Mouse (Mus musculus) embryonic fibroblast, embryonic 13.5 days (primary cell): ENCODE data around the gene Ahdc1. TPM values are rescaled to one million over a fixed set of nuclear protein-coding genes. Genes with fewer than 3 reads are reported as not detected.
A peak's percentile ranks its signal among the peaks of the same experiment; 100 is the strongest.

Experiments used
- H3K27ac ChIP-seq: 2 replicates; pipeline ENCODE4 v1.5.1; 2012; ENCODE audit warnings: low read length, control low read depth, inconsistent platforms; ENCODE audit not compliant: insufficient read depth
- H3K4me1 ChIP-seq: 2 replicates; pipeline ENCODE4 v1.6.1; 2011; ENCODE audit warnings: low read length; ENCODE audit not compliant: control insufficient read depth, insufficient read depth
- H3K4me3 ChIP-seq: 2 replicates; pipeline ENCODE4 v1.5.1; 2011; ENCODE audit warnings: mild to moderate bottlenecking, control low read depth, low read length; ENCODE audit not compliant: insufficient read depth
- CTCF ChIP-seq: IDR thresholded peaks from 2 replicates; pipeline ENCODE4 v1.5.1; 2011; ENCODE audit warnings: mild to moderate bottlenecking, control low read depth, low read length, moderate library complexity, borderline replicate concordance; ENCODE audit not compliant: insufficient read depth
- POLR2A ChIP-seq: IDR thresholded peaks from 2 replicates; pipeline ENCODE4 v1.6.1; 2011; ENCODE audit warnings: low read depth, mild to moderate bottlenecking, control low read depth, low read length, moderate library complexity
- polyA plus RNA-seq: library from polyadenylated mRNA; stranded (reverse); fragments of >200 nt; gene quantifications from 2 replicates; pipeline ENCODE4 v1.2.4, GENCODE M21; 2011; ENCODE audit warnings: low read depth; ENCODE audit not compliant: missing spikeins, insufficient read length

Ahdc1 gene
- polyA plus RNA-seq, 1 experiment: 46.0 TPM

- H3K4me3 ChIP-seq: no peak overlapping the region
- no peak for TF ChIP-seq CTCF
- TF ChIP-seq POLR2A: no peak
- H3K27ac ChIP-seq: no peak overlapping the region
- peaks cover 5% of the 10 kb centered on the region; the same call in 1 of the 2 replicates for H3K4me1 ChIP-seq
These were observed 95.6 kb downstream of the Ahdc1 start for GRCm38 (mm10) chr4:133106691-133107090.

GRCm38 (mm10) chr4:133107788-133108281 lies 96.8 kb downstream of the Ahdc1 start:
- peak overlapping the region; percentile 92 for H3K27ac ChIP-seq
- TF ChIP-seq CTCF: no peak
- H3K4me1 ChIP-seq: peaks cover 5% of the 10 kb centered on the region; the same call in 1 of the 2 replicates
- no peak overlapping the region for H3K4me3 ChIP-seq

GRCm38 (mm10) chr4:133108481-133109334 lies 97.6 kb downstream of the Ahdc1 start:
- Histone ChIP-seq H3K4me3 (no peak overlapping the region), H3K4me1 (0 out of 2 replicates have a peak, but pooled peaks cover 5% of the 10 kb centered on the region), H3K27ac (peak overlapping the region; percentile 92)
- TF ChIP-seq CTCF (no peak), POLR2A (no peak)

GRCm38 (mm10) chr4:133109335-133109801 lies 98.3 kb downstream of the Ahdc1 start:
- 0 out of 2 replicates have a peak, but pooled peaks cover 5% of the 10 kb centered on the region for H3K4me1 ChIP-seq
- H3K27ac ChIP-seq: peak overlapping the region; percentile 92
- H3K4me3 ChIP-seq: no peak overlapping the region
- TF ChIP-seq POLR2A (no peak), CTCF (no peak)

GRCm38 (mm10) chr4:133112175-133112838 lies 101.2 kb downstream of the Ahdc1 start:
- Histone ChIP-seq H3K27ac (peak overlapping the region; percentile 1; the same call in 1 of the 2 replicates), H3K4me1 (peaks cover 6% of the 10 kb centered on the region; the same call in 1 of the 2 replicates), H3K4me3 (no peak overlapping the region)
- no peak for TF ChIP-seq POLR2A
- TF ChIP-seq CTCF: no peak

- no peak overlapping the region for H3K4me3 ChIP-seq
- peaks cover 6% of the 10 kb centered on the region; the same call in 1 of the 2 replicates for H3K4me1 ChIP-seq
- H3K27ac ChIP-seq: no peak overlapping the region
- TF ChIP-seq POLR2A (no peak), CTCF (no peak)
These were observed 102.4 kb downstream of the Ahdc1 start for GRCm38 (mm10) chr4:133113351-133113882.

GRCm38 (mm10) chr4:133114762-133115161 lies 103.7 kb downstream of the Ahdc1 start:
- Histone ChIP-seq H3K4me1 (peaks cover 5% of the 10 kb centered on the region; the same call in 1 of the 2 replicates), H3K4me3 (no peak overlapping the region), H3K27ac (no peak overlapping the region)
- no peak for TF ChIP-seq POLR2A

- Histone ChIP-seq H3K27ac (peak overlapping the region; percentile 31; the same call in 1 of the 2 replicates), H3K4me3 (no peak overlapping the region), H3K4me1 (peaks cover 5% of the 10 kb centered on the region; the same call in 1 of the 2 replicates)
- no peak for TF ChIP-seq CTCF
- no peak for TF ChIP-seq POLR2A
These were observed 104.8 kb downstream of the Ahdc1 start for GRCm38 (mm10) chr4:133115721-133116429.

- peak; percentile 17 for TF ChIP-seq POLR2A
- no peak for TF ChIP-seq CTCF
- Histone ChIP-seq H3K4me3 (no peak overlapping the region), H3K4me1 (peaks cover 5% of the 10 kb centered on the region; the same call in 1 of the 2 replicates), H3K27ac (peak overlapping the region; percentile 96)
These were observed 105.9 kb downstream of the Ahdc1 start for GRCm38 (mm10) chr4:133116756-133117470.
